Mouse (Mus musculus) myocyte (in vitro differentiated cells): ENCODE data around the gene Snx10. TPM values are rescaled to one million over a fixed set of nuclear protein-coding genes. Genes with fewer than 3 reads are reported as not detected.

Experiments
- H3K27me3 ChIP-seq: one replicate; pipeline ENCODE4 v1.6.1; 2011; ENCODE audit not compliant: control insufficient read depth, insufficient read depth, insufficient read length
- H3K36me3 ChIP-seq: one replicate; pipeline ENCODE4 v1.6.1; 2011; ENCODE audit not compliant: control insufficient read depth, insufficient read depth
- H3K4me2 ChIP-seq: one replicate; pipeline ENCODE4 v1.6.1; 2011; ENCODE audit warnings: low read depth, control low read depth
- H3K4me3 ChIP-seq: one replicate; pipeline ENCODE4 v1.5.1; 2011; ENCODE audit warnings: mild to moderate bottlenecking, control low read depth, moderate library complexity
- H3K79me2 ChIP-seq: one replicate; pipeline ENCODE4 v1.6.1; 2011; ENCODE audit not compliant: control insufficient read depth, insufficient read depth
- H3ac ChIP-seq: one replicate; pipeline ENCODE4 v1.6.1; 2011; ENCODE audit not compliant: control insufficient read depth, insufficient read length
- CEBPB ChIP-seq: IDR thresholded peaks from 2 replicates; pipeline ENCODE4 v1.6.1; 2011; ENCODE audit warnings: mild to moderate bottlenecking, moderate library complexity; ENCODE audit not compliant: poor library complexity, insufficient read depth, severe bottlenecking
- E2F4 ChIP-seq: IDR thresholded peaks from one replicate; pipeline ENCODE4 v1.6.1; 2011; ENCODE audit warnings: mild to moderate bottlenecking, control low read depth, moderate library complexity; ENCODE audit not compliant: insufficient read depth
- MAX ChIP-seq: IDR thresholded peaks from one replicate; pipeline ENCODE4 v1.6.1; 2011; ENCODE audit warnings: low read depth, mild to moderate bottlenecking, control low read depth
- MYOD1 ChIP-seq, 3 experiments: IDR thresholded peaks; one replicate each; pipeline ENCODE4 v1.6.1; 2011; ENCODE audit warnings: control low read depth in 2 of 3, low read depth in 2 of 3, mild to moderate bottlenecking in 2 of 3, moderate library complexity in 1 of 3; ENCODE audit not compliant: insufficient read length in 2 of 3, control insufficient read depth in 1 of 3
- MYOG ChIP-seq, 3 experiments: IDR thresholded peaks; one replicate each; pipeline ENCODE4 v1.6.1; 2011; ENCODE audit warnings: control low read depth in 2 of 3, low read depth in 2 of 3, mild to moderate bottlenecking in 2 of 3; ENCODE audit not compliant: insufficient read length in 2 of 3, control insufficient read depth in 1 of 3, insufficient read depth in 1 of 3
- POLR2A ChIP-seq: IDR thresholded peaks from one replicate; pipeline ENCODE4 v1.6.1; 2011; ENCODE audit warnings: low read depth, mild to moderate bottlenecking, control low read depth, moderate library complexity; ENCODE audit not compliant: insufficient read length
- POLR2AphosphoS2 ChIP-seq: IDR thresholded peaks from one replicate; pipeline ENCODE4 v1.6.1; 2011; ENCODE audit warnings: low read depth, control low read depth; ENCODE audit not compliant: insufficient read length
- REST ChIP-seq: IDR thresholded peaks from one replicate; pipeline ENCODE4 v1.6.1; 2011; ENCODE audit warnings: mild to moderate bottlenecking, control low read depth, moderate library complexity; ENCODE audit not compliant: insufficient read depth, insufficient read length
- SRF ChIP-seq: IDR thresholded peaks from one replicate; pipeline ENCODE4 v1.6.1; 2011; ENCODE audit warnings: low read depth; ENCODE audit not compliant: control insufficient read depth, insufficient read length
- TCF12 ChIP-seq: IDR thresholded peaks from one replicate; pipeline ENCODE4 v1.6.1; 2011; ENCODE audit warnings: mild to moderate bottlenecking, control low read depth; ENCODE audit not compliant: poor library complexity, insufficient read depth, severe bottlenecking
- TCF3 ChIP-seq: IDR thresholded peaks from one replicate; pipeline ENCODE4 v1.6.1; 2011; ENCODE audit warnings: low read depth, control low read depth; ENCODE audit not compliant: insufficient read length
- USF1 ChIP-seq: IDR thresholded peaks from one replicate; pipeline ENCODE4 v1.6.1; 2011; ENCODE audit warnings: low read depth, mild to moderate bottlenecking, control low read depth, moderate library complexity
- polyA plus RNA-seq: library from polyadenylated mRNA; unstranded; fragments of >200 nt; fragmentation: generic; extraction: Trizol; gene quantifications from one replicate; pipeline ENCODE4 v1.2.1, GENCODE M21; 2012; ENCODE audit warnings: missing spikeins

Gene Snx10
- polyA plus RNA-seq, 1 experiment: 3.3 TPM

GRCm38 (mm10) chr6:51543639-51544117 is 20.0 kb downstream of the Snx10 start:
- H3ac ChIP-seq: no peak overlapping the region
- H3K79me2 ChIP-seq: no peaks in the 10 kb centered on the region
- no peak overlapping the region for H3K4me3 ChIP-seq
- H3K36me3 ChIP-seq: no peaks in the 10 kb centered on the region
- H3K4me2 ChIP-seq: peak overlapping the region; percentile 68
- no peaks in the 10 kb centered on the region for H3K27me3 ChIP-seq
- TF ChIP-seq POLR2AphosphoS2: no peak
- no peak for TF ChIP-seq POLR2A

GRCm38 (mm10) chr6:51544118-51544681 is 20.5 kb downstream of the Snx10 start:
- H3K79me2 ChIP-seq: no peaks in the 10 kb centered on the region
- peak overlapping the region; percentile 3 for H3K4me3 ChIP-seq
- no peaks in the 10 kb centered on the region for H3K27me3 ChIP-seq
- no peak overlapping the region for H3ac ChIP-seq
- no peaks in the 10 kb centered on the region for H3K36me3 ChIP-seq
- no peak for TF ChIP-seq E2F4
- no peak for TF ChIP-seq POLR2AphosphoS2
- no peak for TF ChIP-seq MAX
- no peak for TF ChIP-seq CEBPB
- TF ChIP-seq POLR2A: no peak
- no peak for TF ChIP-seq SRF
- no peak for TF ChIP-seq TCF12
- no peak for TF ChIP-seq REST
- H3K4me2 ChIP-seq: peak overlapping the region; percentile 68

- Histone ChIP-seq H3K36me3 (no peaks in the 10 kb centered on the region), H3K4me3 (peak overlapping the region; percentile 3), H3K27me3 (no peaks in the 10 kb centered on the region), H3ac (no peak overlapping the region), H3K79me2 (no peaks in the 10 kb centered on the region), H3K4me2 (peak overlapping the region; percentile 68)
- peak; percentile 4 for TF ChIP-seq USF1
- TF ChIP-seq POLR2A: no peak
Observed at GRCm38 (mm10) chr6:51545219-51545859, 21.6 kb downstream of the Snx10 start.

DNA sequence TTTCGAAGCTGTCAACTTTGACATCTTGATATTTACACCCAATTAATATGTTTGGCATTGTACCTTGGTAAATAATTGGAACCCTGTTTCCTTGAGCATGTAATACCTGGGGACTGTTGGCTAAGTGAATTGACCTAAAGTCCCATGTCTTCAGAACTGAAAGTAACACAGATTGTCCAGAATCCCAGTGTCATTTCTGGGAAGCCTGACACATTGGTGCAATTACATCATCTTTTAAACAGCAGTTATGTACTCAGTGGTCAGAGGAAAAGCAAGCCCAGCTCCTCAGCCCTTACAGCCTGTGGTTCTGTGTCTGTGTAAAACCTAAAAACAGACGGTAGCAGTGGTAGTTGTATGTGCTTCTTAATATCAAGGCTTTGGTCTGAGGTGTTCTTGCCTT is 22.4 kb downstream of the Snx10 start:
- TF ChIP-seq SRF (no peak), CEBPB (no peak), TCF3 (no peak), REST (no peak), E2F4 (no peak), POLR2AphosphoS2 (no peak), MAX (no peak), MYOG (IDR thresholded peaks at IDR 0.05; ENCODE audit: control insufficient read depth in 1 of 3, insufficient read depth in 1 of 3, insufficient read length in 2 of 3, low read depth in 2 of 3) (no peak), MYOD1 (IDR thresholded peaks at IDR 0.05; ENCODE audit: control insufficient read depth in 1 of 3, insufficient read length in 2 of 3, low read depth in 2 of 3) (no peak), POLR2A (no peak), USF1 (no peak), TCF12 (no peak)
- Histone ChIP-seq H3K36me3 (no peaks in the 10 kb centered on the region), H3ac (no peak overlapping the region), H3K4me3 (peak overlapping the region; percentile 3), H3K79me2 (no peaks in the 10 kb centered on the region), H3K27me3 (no peaks in the 10 kb centered on the region), H3K4me2 (peak overlapping the region; percentile 68)

GRCm38 (mm10) chr6:51548757-51549156 is 25.1 kb downstream of the Snx10 start:
- peak overlapping the region; percentile 5 for H3K4me2 ChIP-seq
- no peak overlapping the region for H3ac ChIP-seq
- TF ChIP-seq SRF: no peak
- no peak for TF ChIP-seq E2F4
- TF ChIP-seq MAX: no peak
- no peak for TF ChIP-seq MYOG (IDR thresholded peaks at IDR 0.05; ENCODE audit: control insufficient read depth in 1 of 3, insufficient read depth in 1 of 3, insufficient read length in 2 of 3, low read depth in 2 of 3)
- TF ChIP-seq REST: no peak
- TF ChIP-seq POLR2AphosphoS2: no peak
- no peak for TF ChIP-seq MYOD1 (IDR thresholded peaks at IDR 0.05; ENCODE audit: control insufficient read depth in 1 of 3, insufficient read length in 2 of 3, low read depth in 2 of 3)
- no peaks in the 10 kb centered on the region for H3K36me3 ChIP-seq
- no peaks in the 10 kb centered on the region for H3K27me3 ChIP-seq
- no peaks in the 10 kb centered on the region for H3K79me2 ChIP-seq
- H3K4me3 ChIP-seq: no peak overlapping the region
